Mouse (Mus musculus): ENCODE data around the gene Tcirg1.

Gene Tcirg1

DNA sequence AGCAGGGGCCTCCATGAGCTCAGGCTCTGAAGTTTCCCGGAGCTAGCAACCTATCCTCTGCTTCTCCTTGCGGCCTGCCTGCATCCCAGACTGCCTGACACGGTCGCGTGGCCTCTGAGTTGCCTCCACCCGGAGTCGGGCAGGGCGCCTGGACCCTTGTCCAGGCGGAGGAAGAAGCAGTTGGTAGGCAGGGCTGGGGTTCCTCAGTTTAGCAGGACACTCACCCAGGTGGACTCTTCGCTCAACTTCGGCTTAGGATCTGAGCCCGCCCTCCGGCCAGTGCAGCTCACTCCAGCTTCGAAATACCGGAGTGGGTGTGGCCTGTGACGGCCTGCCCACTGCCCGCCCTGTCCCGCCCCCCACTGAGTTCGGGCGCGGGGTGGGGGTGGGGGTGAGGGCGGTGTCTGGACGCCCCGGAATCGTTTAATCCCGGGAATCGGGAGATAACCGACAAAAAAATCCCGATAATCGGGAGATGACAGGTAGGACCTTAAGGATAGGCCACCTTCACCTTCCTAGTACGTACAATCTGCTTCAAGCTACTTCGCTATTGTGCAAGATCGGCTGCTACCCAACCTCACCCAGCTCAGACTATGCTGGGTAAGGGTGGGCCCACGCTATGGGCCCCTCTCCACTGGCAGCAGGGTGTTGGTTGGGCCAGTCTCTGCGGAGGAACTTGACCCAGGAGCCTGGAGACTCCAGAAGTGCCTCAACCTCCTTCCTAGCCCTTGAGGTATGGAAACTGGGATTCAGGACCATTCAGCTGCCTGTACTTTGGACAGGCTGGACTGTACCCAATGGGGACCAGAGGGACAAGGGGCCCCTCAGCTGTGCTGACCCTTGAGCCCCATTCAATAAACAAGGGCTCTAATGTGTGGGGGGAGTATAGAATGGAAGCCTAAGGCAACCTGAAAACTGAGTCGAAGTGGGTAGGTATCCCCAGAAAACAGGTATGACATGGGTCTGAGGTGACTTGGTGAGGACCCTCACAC is at the start of gene Tcirg1:
Gene Tcirg1 (minus strand): TSS at position 339 of the 992 bp plus-strand sequence.
- peak; percentile 50 to 71 for DNase-seq

DNA sequence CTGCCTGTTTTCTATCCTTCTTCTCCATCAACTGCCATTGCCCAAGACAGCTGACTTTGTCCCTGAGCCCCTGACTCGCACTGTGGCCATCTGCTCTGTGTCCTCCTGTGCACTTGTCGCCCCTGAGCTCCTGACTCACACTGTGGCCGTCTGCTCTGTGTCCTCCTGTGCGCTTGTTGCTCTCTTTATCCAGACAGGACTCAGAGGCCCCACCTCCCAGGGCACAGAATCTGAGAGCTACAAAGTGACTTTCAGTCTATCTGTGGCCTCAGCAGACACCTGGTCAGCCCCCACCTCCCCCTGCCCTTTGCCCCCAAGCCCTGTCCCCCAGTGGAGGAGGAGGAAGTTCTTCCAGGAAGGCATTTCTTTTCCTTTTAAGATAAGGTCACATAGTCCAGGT is 48.9 kb upstream of the Tcirg1 start:
- DNase-seq: peak; percentile 39 to 43

DNA sequence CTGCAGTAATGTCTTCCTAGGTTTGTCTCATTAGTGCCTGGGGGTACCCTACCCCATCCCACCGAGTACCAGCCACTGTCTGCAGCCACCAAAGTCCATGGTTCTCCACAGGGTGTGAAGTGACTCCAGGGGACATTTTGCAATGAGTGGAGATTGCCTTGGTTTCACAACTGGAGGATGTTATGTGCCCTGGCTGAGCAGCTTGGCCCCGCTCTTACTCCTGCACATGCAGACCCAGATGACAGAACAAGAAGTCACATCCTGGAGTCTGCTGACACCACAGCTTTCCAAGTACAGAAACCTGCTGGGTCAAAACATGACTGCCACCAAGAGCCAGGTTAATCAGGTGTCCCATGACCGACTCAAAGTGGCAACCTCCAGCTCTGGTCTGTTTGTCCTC is 48.1 kb upstream of the Tcirg1 start:
- no peak for DNase-seq

DNA sequence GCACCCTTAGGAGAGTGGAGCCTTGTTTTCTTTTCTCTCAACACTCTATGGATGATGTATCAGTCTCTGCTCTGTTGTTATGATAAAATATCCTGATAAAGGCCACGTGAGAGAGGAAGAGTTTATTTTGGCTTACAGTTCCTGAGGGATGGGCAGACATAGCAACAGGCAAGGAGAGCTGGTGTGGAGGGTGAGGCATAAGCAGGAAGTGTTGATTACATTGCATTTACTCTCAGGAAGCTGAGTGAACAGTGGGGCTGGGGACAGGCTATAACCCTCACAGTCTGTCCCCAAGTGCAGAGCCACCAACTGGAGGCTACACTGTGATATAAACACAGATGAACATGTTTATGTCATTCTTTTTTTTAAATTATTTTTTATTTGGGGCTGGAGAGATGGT is 45.2 kb upstream of the Tcirg1 start:
- DNase-seq: no peak

DNA sequence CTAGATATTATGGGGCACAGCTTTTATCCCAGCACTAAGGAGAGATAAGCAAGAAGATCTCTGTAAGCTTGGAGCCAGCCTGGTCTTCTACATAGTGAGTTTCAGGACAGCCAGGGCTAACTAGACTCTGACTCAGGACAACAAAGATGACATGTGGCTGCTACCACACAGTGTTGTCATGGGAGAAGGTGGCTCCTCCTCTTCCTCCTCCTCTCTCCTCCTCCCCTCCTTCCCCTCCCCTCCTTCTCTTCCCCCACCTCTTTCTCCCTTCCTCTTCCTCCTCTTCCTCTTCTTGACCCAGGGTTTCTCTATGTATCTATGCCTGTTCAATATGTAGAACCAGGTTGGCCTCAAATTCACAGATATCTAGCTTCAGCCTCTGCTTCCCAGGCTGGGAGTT is 44.5 kb upstream of the Tcirg1 start:
- DNase-seq: no peak

DNA sequence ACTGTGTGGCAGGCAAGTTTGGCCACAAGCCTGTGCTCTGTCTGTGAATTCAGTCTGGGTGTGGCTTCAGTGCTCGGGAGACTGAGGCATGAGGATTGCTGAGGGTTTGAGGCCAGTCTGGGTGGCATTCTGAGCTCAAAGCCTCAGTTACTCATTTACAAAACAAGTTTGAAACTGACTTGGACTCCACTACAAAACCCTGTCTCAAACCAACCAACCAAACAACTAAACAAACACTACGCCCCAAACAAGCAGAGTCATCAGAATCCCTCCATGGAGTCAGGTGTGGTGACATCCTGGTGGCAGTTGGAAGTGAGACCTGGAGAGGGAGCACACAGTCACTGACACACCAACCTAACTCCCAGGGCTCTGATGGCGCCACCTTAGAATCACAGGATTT is 43.4 kb upstream of the Tcirg1 start:
- DNase-seq: no peak

DNA sequence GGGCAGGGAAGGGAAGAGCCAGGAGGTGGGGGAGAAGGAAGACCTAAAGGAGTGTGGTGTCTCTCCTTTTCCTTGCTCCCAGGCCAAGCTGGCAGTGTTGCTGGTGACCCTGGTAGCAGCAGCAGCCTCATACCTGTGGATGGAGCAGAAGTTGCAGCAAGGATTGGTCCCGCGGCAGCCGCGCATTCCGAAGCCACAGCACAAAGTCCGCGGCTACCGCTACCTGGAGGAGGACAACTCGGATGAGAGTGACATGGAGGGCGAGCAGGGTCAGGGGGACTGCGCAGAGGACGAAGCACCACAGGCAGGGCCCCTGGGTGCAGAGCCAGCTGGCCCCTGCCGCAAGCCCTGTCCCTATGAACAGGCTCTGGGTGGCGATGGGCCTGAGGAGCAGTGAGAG is 41.6 kb upstream of the Tcirg1 start:
- no peak for DNase-seq

DNA sequence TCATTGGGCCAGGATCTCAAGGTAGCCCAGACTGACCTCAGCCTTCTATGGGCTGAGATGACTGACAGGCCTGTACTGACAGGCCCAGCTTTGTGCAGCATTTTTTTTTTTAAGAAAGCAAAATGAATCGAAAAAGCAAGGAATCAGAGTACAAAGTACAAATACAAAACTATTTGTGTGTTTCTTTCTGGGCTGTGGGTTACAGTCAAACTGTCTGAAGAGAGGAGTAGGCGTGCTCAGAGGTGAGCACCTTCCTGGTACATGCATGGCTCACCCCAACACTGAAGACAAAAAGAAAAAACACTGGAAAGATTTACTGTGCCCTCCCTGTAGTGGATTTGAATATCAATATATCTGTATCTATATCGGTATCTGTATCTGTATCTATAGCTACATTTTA is 40.9 kb upstream of the Tcirg1 start:
- DNase-seq: no peak

DNA sequence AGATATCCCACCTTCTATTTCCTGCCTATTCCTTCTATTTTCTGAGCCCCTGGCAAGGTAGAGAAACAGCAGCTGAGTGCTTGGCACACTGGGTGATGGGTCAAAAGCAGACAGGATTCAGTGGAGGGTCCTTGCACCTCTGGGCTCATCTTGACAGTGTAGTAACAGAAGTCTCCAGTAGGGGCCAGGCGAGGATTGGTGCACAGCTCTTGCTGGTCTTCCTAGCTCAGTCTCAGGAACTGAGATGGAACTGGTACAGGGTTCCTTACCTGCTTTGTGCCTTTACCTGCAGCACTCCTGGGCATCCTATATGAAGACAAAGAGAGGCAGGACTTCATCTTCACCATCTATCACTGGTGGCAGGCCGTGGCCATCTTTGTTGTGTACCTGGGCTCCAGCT is 39.8 kb upstream of the Tcirg1 start:
- peak; percentile 69 to 82 for DNase-seq

DNA sequence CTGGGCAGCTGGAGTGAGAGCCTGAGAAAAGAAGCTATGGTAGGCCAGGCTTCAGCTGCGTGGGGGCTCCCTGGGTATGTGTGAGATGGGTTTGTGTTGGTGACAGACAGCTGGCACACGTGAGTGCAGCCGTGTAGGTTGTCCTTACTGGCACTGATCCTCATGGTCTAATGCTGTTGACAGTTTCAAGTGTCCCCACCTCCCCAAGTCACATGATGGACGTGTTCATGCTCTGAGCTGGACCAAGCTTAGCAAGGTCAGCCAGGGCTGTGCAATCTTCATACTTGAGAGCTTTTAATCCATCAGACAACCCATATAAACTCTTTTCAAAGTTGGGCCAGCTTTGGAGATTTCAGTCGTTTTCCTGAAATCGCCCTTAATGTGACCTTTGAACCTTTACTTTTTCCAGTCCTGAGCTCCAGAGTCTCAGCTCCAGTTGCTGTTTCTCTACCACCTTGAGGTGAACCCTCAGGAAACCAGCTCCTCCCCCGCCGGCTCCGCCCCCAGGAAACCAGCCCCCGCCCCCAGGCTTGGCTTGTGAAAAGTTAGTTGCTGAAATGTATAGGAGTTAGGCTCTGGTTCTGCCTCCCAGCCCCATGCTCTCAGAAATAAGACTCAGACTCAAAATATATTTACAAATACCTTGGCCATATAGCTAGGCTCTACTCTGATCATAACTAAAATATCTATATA is 39.1 kb upstream of the Tcirg1 start:
- DNase-seq: no peak

DNA sequence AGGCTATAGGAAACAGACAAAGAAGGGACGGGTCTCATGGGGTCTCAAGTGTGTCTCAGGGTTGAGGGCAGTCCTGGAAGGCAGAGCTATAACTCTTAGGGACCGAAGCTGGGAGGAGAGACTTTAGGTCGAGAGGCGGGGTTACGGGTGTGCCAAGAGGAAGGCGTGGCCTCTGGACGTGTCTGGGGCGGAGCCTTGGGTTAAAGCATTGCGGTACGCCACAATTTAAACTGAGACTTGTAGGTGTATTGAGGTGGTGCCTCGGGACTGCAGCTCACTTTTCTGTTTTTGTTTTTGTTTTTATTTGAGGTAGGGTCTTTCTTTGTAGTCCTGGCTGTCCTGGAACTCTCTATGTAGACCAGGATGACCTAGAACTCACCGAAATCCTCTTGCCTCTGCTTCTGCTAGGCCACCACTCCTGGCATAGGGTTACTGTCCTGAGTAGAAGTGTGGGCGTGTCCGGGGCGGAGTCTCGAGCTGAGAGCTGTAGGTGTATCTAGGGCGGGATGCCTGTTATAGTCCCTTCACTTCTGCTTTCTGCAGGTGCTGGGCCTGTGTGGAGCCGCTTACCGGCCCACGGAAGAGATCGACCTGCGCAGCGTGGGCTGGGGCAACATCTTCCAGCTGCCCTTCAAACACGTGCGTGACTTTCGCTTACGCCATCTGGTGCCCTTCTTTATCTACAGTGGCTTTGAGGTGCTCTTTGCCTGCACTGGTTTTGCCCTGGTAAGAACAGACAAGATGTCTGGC is 36.2 kb upstream of the Tcirg1 start:
- DNase-seq: no peak

DNA sequence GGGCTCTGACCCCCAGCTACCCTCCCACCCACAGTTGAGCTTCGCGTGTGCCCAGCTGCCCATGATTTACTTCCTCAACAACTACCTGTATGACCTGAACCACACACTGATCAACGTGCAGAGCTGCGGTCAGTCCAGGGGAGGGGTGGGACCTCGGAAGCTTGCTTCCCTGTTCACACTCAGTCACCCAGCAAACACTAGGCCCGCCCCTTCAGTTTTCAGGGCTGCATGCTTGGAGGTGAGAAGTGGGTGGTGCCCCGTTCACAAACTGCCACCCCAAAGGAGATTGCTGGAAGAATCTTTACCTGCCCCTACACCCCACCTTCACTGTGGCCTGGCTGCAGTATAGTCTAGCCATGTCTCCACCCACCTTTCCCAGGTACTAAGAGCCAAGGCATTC is 35.4 kb upstream of the Tcirg1 start:
- no peak for DNase-seq

DNA sequence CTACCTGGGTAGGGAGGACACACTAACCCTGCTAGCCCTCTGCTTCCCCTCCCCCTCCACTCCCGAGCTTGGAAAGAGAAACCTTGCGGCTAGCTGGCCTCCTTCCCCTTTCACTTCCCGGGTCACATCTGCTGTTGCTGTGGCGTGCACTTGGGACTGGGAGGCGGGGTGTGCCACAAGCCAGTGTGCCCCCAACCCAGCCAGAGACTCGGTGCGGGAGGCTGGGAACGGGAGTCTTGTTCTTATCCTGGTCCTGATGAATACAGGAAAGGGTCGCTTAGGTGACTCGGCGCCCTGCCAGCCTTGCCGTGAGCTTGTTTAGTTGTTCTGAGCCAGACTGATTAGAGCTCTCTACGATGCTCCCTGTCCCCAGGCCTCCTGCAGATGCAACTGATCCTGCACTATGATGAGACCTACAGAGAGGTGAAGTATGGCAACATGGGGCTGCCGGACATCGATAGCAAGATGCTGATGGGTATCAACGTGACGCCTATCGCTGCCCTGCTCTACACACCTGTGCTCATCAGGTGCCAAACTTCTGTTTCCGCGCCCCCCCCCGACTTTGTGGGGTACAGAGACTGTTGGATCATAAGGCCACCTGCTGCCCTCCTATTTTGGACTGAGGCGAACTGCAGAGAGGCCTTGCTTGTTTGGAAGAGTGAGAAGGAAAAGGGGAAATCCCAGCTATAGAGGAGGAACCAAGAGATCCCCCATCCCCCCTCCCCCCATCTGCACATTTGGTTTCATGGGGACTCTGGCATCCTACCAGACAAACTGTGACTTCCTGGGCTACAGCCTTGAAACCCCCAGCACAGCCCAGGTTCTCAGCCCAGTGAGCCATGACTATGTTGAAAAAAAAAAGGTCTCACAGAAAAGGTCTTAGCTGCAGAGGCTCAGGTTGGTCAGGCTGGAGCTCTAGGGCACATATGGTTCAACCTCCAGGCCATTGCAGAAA is 29.2 kb upstream of the Tcirg1 start:
- peak; percentile 38 to 56 for DNase-seq

DNA sequence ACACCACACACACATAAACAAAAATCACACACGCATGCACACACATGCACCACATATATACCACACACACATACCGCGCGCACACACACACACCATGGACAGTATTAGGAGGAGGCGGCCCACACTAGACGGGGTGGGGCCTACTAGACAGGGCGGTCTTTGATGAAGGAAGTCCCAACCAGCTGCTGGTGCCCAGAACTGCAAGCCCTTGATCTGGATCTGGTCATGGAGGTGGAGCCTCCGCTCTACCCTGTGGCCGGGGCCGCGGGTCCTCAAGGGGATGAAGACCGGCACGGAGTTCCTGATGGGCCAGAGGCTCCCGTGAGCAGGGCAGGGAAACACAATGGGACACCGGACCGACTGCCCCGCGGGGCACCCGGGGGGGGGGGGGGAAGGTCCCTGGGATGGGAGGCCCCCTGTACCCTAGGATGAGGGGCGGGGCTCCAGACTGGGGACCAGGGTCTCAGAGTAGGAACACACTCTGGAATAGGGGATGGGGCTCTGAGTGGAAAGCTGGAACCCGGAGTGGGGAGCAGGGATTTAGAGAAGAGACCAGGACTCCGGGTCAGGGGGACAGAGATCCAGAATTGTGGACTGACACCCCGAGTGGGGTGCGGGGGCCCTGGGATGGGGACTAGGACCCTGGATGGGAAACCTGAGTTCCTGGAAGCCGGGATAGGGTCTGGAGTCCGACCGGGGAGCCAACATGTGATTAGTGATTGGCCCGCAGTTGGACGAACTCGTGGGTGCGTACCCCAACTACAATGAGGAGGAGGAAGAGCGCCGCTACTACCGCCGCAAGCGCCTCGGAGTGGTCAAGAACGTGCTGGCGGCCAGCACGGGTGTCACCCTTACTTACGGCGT is 28.3 kb upstream of the Tcirg1 start, which contains the start of gene Unc93b1:
Gene Unc93b1 (plus strand): TSS at position 155 of the 864 bp plus-strand sequence.
- DNase-seq: no peak

DNA sequence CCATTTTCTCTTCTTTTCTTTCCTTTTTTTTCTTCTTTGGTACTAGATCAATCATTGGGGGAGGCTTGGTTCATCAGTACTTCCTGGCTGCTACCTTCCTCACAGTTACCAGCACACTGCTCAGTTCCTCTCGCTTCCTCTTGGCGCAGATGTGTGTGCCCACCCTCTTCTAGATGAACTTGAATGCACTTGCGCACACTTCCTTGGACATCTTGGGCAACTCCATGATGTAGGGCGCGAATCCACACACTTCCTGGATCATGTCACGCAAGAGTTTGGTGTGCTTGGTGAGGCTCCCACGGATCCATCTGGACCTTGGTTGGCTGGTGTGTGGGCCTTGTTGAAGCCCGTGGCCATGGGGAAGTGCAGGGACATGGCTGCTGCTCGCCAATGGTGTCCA is 24.8 kb upstream of the Tcirg1 start:
- no peak for DNase-seq

DNA sequence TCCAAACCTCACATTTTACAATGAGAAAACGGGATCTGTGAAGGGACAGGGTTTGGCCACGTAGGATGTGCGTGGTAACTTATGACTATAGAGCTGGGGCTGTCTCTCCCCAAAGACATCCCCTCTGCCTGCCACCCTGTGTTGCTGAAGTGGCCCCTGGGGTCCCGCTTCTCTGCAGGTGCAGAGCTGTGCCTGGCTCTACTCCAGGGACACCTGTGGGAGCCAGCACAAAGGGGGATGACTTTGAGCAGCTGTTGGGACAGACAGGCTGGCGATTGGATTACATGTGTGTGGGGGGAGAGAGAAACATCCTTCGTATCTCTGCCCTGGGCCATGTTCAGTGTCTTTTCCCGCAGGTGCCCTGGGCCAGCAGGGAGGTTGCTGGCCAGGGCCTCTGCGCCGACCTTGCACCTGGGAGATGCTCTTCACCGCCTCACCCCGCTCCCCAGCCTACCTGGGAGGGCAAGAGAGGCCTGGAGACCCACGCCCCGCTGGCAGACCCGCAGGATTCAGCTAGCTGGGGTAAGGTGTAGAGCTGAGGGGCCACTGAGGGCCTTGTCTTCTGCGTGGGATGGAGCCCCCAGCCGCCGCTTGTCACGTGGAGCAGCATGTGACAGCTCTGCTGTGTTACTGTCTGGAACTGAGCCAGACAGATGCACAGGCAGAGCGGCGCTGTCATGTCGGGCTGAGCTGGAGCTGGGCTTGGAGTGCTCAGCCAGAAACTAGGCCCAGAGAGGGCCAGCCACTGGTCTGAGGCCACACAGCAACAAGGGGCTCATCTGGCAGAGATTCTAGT is 23.5 kb upstream of the Tcirg1 start:
- DNase-seq: peak in 1 of 2 experiments; percentile 14

DNA sequence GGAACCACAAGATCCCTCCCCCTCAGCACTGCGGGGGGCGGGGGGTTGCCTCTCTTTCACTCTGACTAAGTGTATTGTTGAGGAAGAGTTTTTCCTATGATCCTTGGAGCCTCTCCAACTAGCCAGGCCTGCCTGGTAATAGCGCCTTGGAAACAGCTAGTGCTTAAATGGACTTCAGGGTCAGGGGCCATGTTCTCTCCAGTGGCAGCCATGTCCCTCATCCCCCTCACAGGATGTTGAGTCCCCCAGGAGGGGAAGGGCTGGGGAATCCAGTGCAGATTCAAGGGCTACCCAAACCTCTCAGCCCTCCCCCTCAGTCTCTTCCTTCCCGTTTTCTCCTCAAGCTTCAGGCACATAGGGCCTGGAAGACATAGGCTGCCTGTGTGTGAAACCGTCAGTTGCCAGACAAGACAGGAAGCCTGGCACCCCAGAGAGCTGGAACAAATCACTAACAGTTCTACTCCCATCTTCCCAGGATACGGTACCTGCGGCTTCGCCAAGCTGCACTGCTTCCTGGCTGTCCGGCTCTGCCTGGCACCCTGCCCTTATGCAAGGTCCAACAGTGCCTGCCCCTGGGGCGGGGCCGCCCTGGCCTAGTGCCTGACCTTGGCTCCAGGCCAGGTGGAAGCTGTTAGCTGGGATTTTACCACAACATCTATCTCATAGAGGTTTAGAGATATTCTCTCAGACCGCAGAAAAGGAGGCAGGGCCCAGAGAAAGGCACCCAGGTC is 22.4 kb upstream of the Tcirg1 start, which contains the start of gene Aldh3b1:
Gene Aldh3b1 (minus strand): TSS at position 598 of the 731 bp plus-strand sequence.
- peak; percentile 92 to 93 for DNase-seq

DNA sequence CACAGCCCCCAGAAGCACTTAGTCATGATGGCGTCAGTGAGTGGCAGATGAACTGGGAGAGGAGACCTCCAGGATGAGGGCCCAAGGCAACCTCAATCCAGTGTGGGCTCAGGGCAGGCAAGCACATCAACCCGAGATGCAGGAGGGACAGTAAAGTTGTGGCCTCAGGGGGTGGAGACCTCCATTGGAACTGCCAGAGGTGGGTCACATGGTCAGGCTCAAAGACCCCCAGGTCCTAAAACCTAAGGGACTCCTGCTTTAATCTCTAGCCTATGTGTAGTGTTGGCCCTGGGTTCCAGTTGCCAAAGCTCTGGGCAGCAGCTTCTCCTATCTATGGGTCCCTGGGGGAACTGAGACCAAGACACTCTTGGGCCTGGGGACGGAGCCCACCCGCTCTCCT is 21.8 kb upstream of the Tcirg1 start:
- DNase-seq: peak in 1 of 2 experiments; percentile 9

DNA sequence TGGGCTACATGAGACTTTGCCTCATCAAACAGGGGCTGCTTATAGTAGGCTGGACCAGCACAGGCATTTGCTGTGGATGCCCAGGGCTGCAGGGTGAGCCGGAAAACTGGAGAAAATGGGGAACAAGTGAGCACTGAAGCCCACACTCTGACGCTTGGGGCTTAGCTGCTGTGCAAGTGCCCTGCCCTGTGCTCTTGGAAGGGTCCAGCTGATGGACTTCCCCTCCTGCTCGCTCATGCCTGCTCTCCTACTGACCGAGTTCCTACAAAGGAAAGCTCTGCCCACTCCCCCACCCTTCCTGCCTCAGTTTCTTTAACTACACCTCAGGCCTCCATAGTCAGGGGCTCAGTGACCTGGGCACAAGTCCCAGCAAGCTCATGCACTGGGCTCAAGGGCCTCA is 21.1 kb upstream of the Tcirg1 start:
- DNase-seq: no peak
